Mouse (Mus musculus): ENCODE results near the gene Cnbd2. TPM values are rescaled to one million over a fixed set of nuclear protein-coding genes. Genes with fewer than 3 reads are reported as not detected.

Gene Cnbd2
- polyA plus RNA-seq, 1 experiment from 2014 or later = 4.5 TPM

GRCm38 (mm10) chr2:156318491-156318890 lies 6.4 kb downstream of the Cnbd2 start:
- no peak for ATAC-seq (replicated peaks; ENCODE audit: low FRiP score)

GRCm38 (mm10) chr2:156321538-156321937 lies 9.4 kb downstream of the Cnbd2 start:
- no peak overlapping the region for H3K4me3 ChIP-seq (ENCODE audit: low read depth, low read length)
- H3K4me1 ChIP-seq (replicated peaks; ENCODE audit: control insufficient read depth, insufficient read depth, low read length) = no peaks in the 10 kb centered on the region
- ATAC-seq (replicated peaks; ENCODE audit: low FRiP score) (no peak), DNase-seq (ENCODE audit: low spot score) (no peak)
- WGBS = 87% methylated on average over 6 of the region's 6 CpGs
- H3K9me3 ChIP-seq (ENCODE audit: control insufficient read depth, low read length) = no peaks in the 10 kb centered on the region
- H3K27ac ChIP-seq (ENCODE audit: low read depth, low read length) = no peak overlapping the region
- no peak overlapping the region for H3K4me2 ChIP-seq (ENCODE audit: low read depth, low read length, severe bottlenecking)
- no peak overlapping the region for H3K9ac ChIP-seq (ENCODE audit: low read length)
- no peaks in the 10 kb centered on the region for H3K27me3 ChIP-seq (ENCODE audit: control insufficient read depth, insufficient read depth, low read length)
- H3K36me3 ChIP-seq (ENCODE audit: control insufficient read depth, insufficient read depth, low read length) = no peaks in the 10 kb centered on the region

More at GRCm38 (mm10) chr2:156318491-156318890, 6.4 kb downstream of the Cnbd2 start:
- Histone ChIP-seq H3K27me3 (ENCODE audit: control insufficient read depth, insufficient read depth, low read length) (no peaks in the 10 kb centered on the region), H3K4me1 (replicated peaks; ENCODE audit: control insufficient read depth, insufficient read depth, low read length) (no peaks in the 10 kb centered on the region), H3K9me3 (ENCODE audit: control insufficient read depth, low read length) (no peaks in the 10 kb centered on the region), H3K4me2 (ENCODE audit: low read depth, low read length, severe bottlenecking) (no peak overlapping the region), H3K36me3 (ENCODE audit: control insufficient read depth, insufficient read depth, low read length) (no peaks in the 10 kb centered on the region), H3K4me3 (ENCODE audit: low read depth, low read length) (no peak overlapping the region), H3K9ac (ENCODE audit: low read length) (no peak overlapping the region), H3K27ac (ENCODE audit: low read depth, low read length) (no peak overlapping the region)
- DNase-seq (ENCODE audit: low spot score) = no peak

DNA sequence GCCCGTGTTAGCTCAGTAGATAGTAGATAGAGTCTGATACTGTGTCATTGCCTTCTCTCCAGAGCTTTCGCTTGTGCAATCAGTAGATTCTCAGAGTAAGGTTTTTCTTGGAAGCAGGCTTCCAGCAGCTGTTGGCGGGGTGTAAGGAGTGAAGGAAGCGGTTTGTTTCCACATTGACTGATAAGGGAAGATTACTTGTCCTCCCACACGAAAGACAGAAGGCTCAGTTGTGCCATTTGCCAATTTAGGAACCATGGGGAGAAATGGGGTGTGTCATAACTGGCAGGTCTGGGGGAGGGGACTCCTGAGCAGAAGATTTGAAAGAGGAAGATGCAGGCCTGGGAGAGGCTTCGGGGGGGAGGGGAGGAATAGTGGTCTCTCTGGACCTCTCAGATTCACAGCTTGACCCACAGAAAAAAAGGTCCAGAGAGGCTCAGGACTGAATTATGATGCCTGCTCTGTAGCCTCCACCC lies 12.1 kb downstream of the Cnbd2 start:
- no peak overlapping the region for H3K27ac ChIP-seq (ENCODE audit: low read depth, low read length)
- no peak for ATAC-seq (replicated peaks; ENCODE audit: low FRiP score)
- whole genome bisulfite sequencing = 71% methylated on average over 6 of the region's 6 CpGs

DNA sequence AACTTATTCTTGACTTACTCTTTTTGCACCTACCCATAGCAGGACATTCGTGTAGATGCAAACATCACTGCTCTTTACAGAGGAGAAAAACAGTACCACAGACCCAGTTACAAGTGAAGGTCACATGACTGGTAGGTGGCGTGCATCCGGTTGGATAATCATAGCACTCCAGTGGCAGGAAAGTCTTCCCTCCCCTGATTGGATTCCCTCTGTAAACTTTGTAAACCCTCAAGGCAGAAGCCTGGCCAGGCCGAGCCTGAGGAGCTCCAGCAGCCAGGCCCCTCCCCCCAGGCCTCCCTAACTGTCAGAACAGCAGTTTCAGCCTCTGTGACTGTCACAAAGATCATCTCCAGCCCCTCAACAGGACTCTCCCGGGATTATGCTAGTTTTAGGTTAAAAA lies 12.6 kb downstream of the Cnbd2 start:
- no peaks in the 10 kb centered on the region for H3K4me1 ChIP-seq (replicated peaks; ENCODE audit: control insufficient read depth, insufficient read depth, low read length)
- no peaks in the 10 kb centered on the region for H3K27me3 ChIP-seq (ENCODE audit: control insufficient read depth, insufficient read depth, low read length)
- no peak overlapping the region for H3K27ac ChIP-seq (ENCODE audit: low read depth, low read length)
- no peaks in the 10 kb centered on the region for H3K9me3 ChIP-seq (ENCODE audit: control insufficient read depth, low read length)
- ATAC-seq (replicated peaks; ENCODE audit: low FRiP score) (no peak), DNase-seq (ENCODE audit: low spot score) (no peak)
- H3K4me2 ChIP-seq (ENCODE audit: low read depth, low read length, severe bottlenecking) = no peak overlapping the region
- 49% methylated on average over 5 of the region's 5 CpGs for WGBS
- H3K4me3 ChIP-seq (ENCODE audit: low read depth, low read length) = no peak overlapping the region
- H3K9ac ChIP-seq (ENCODE audit: low read length) = no peak overlapping the region
- H3K36me3 ChIP-seq (ENCODE audit: control insufficient read depth, insufficient read depth, low read length) = no peaks in the 10 kb centered on the region

More for the DNA sequence above, 12.1 kb downstream of the Cnbd2 start:
- no peak overlapping the region for H3K9ac ChIP-seq (ENCODE audit: low read length)
- no peaks in the 10 kb centered on the region for H3K9me3 ChIP-seq (ENCODE audit: control insufficient read depth, low read length)
- DNase-seq (ENCODE audit: low spot score) = no peak
- no peaks in the 10 kb centered on the region for H3K36me3 ChIP-seq (ENCODE audit: control insufficient read depth, insufficient read depth, low read length)
- H3K4me3 ChIP-seq (ENCODE audit: low read depth, low read length) = no peak overlapping the region
- H3K4me2 ChIP-seq (ENCODE audit: low read depth, low read length, severe bottlenecking) = no peak overlapping the region
- no peaks in the 10 kb centered on the region for H3K27me3 ChIP-seq (ENCODE audit: control insufficient read depth, insufficient read depth, low read length)
- H3K4me1 ChIP-seq (replicated peaks; ENCODE audit: control insufficient read depth, insufficient read depth, low read length) = no peaks in the 10 kb centered on the region

DNA sequence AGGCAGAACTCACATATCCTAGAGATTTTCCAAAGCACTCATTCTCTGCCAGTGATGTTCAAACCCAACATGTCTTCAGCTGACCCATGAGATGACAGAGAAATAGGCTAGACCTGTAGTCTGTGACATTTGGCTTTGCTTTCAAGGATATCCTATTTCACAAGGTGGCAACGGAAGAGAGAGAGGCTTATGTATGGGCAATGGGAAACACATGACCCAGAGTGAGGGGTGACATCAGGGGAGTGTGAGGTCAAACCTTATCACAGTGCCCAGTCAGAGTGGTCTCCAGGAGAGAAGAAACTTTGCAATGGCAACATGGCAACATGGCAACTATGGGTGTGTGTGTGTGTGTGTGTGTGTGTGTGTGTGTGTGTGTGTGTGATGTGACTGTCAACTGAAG lies 18.6 kb downstream of the Cnbd2 start:
- 91% methylated on average over 1 of the region's 1 CpGs for WGBS
- Histone ChIP-seq H3K27ac (ENCODE audit: low read depth, low read length) (no peak overlapping the region), H3K36me3 (ENCODE audit: control insufficient read depth, insufficient read depth, low read length) (no peaks in the 10 kb centered on the region), H3K9me3 (ENCODE audit: control insufficient read depth, low read length) (no peaks in the 10 kb centered on the region), H3K27me3 (ENCODE audit: control insufficient read depth, insufficient read depth, low read length) (no peaks in the 10 kb centered on the region), H3K4me1 (replicated peaks; ENCODE audit: control insufficient read depth, insufficient read depth, low read length) (no peaks in the 10 kb centered on the region), H3K9ac (ENCODE audit: low read length) (no peak overlapping the region), H3K4me2 (ENCODE audit: low read depth, low read length, severe bottlenecking) (no peak overlapping the region), H3K4me3 (ENCODE audit: low read depth, low read length) (no peak overlapping the region)
- no peak for DNase-seq (ENCODE audit: low spot score)
- no peak for ATAC-seq (replicated peaks; ENCODE audit: low FRiP score)

DNA sequence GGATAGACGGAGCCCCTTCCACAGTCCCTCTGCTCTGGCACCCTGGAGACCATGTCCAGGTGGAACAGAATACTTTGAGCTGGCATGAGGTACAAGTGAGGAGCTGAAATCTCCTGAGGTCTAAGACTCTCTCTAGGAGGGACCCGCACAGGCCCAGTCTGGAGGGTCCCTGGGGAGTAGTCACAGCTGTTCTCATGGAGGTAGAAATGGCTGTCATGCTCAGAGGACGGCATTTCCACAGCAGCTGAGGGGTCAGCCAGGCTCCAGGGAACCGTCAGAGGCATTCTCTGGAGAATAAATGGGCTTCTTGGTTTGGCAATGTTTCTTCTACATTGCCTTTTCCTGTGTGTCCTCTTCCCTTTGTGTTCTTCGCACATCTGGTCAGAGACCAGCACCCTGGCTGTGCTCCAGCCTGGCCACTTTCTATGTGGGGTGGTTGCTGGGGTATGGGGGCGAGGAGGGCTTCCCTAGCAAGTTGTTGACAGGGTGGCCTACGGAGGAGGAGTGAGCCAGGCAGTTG lies 19.4 kb downstream of the Cnbd2 start:
- Histone ChIP-seq H3K4me3 (ENCODE audit: low read depth, low read length) (no peak overlapping the region), H3K4me2 (ENCODE audit: low read depth, low read length, severe bottlenecking) (no peak overlapping the region), H3K4me1 (replicated peaks; ENCODE audit: control insufficient read depth, insufficient read depth, low read length) (no peaks in the 10 kb centered on the region), H3K9ac (ENCODE audit: low read length) (no peak overlapping the region), H3K27me3 (ENCODE audit: control insufficient read depth, insufficient read depth, low read length) (no peaks in the 10 kb centered on the region), H3K36me3 (ENCODE audit: control insufficient read depth, insufficient read depth, low read length) (no peaks in the 10 kb centered on the region), H3K27ac (ENCODE audit: low read depth, low read length) (no peak overlapping the region), H3K9me3 (ENCODE audit: control insufficient read depth, low read length) (no peaks in the 10 kb centered on the region)
- DNase-seq (ENCODE audit: low spot score) (no peak), ATAC-seq (replicated peaks; ENCODE audit: low FRiP score) (no peak)
- WGBS = 88% methylated on average over 7 of the region's 7 CpGs

GRCm38 (mm10) chr2:156340078-156340477 lies 28.0 kb downstream of the Cnbd2 start:
- no peak for ATAC-seq (replicated peaks; ENCODE audit: low FRiP score)
- H3K36me3 ChIP-seq (ENCODE audit: control insufficient read depth, insufficient read depth, low read length) = no peaks in the 10 kb centered on the region
- H3K4me1 ChIP-seq (replicated peaks; ENCODE audit: control insufficient read depth, insufficient read depth, low read length) = no peaks in the 10 kb centered on the region
- no peak for DNase-seq (ENCODE audit: low spot score)
- WGBS = 88% methylated on average over 4 of the region's 4 CpGs
- no peaks in the 10 kb centered on the region for H3K27me3 ChIP-seq (ENCODE audit: control insufficient read depth, insufficient read depth, low read length)
- H3K27ac ChIP-seq (ENCODE audit: low read depth, low read length) = no peak overlapping the region
- no peak overlapping the region for H3K4me3 ChIP-seq (ENCODE audit: low read depth, low read length)
- H3K4me2 ChIP-seq (ENCODE audit: low read depth, low read length, severe bottlenecking) = no peak overlapping the region
- H3K9me3 ChIP-seq (ENCODE audit: control insufficient read depth, low read length) = no peaks in the 10 kb centered on the region
- H3K9ac ChIP-seq (ENCODE audit: low read length) = no peak overlapping the region

GRCm38 (mm10) chr2:156344775-156345532 lies 32.9 kb downstream of the Cnbd2 start:
- ATAC-seq (replicated peaks; ENCODE audit: low FRiP score) = no peak
- H3K9ac ChIP-seq (ENCODE audit: low read length) = no peak overlapping the region
- H3K4me3 ChIP-seq (ENCODE audit: low read depth, low read length) = no peak overlapping the region
- DNase-seq (ENCODE audit: low spot score) = no peak
- WGBS = 58% methylated on average over 12 of the region's 12 CpGs
- no peak overlapping the region for H3K4me2 ChIP-seq (ENCODE audit: low read depth, low read length, severe bottlenecking)
- H3K9me3 ChIP-seq (ENCODE audit: control insufficient read depth, low read length) = no peaks in the 10 kb centered on the region
- H3K27ac ChIP-seq (ENCODE audit: low read depth, low read length) = no peak overlapping the region
- H3K4me1 ChIP-seq (replicated peaks; ENCODE audit: control insufficient read depth, insufficient read depth, low read length) = no peaks in the 10 kb centered on the region
- no peaks in the 10 kb centered on the region for H3K27me3 ChIP-seq (ENCODE audit: control insufficient read depth, insufficient read depth, low read length)
- H3K36me3 ChIP-seq (ENCODE audit: control insufficient read depth, insufficient read depth, low read length) = no peaks in the 10 kb centered on the region

DNA sequence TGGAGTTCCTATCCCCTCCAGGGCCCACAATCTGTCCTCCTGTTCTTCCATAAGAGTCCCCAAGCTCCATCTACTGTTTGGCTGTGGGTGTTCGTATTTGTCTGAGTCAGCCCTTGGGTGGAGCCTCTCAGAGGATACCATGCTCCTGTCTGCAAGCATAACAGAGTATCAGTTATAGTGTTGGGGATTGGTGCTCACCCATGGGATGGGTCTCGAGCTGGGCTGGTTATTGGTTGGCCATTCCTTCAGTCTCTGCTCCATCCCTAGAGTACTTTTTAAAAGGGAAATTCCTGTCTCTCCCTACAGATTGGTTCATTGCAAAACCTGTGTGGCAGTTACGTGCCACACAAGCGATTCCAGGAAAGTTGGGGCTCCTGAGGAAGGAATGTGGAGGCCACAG lies 36.7 kb downstream of the Cnbd2 start:
- H3K27me3 ChIP-seq (ENCODE audit: control insufficient read depth, insufficient read depth, low read length) = no peaks in the 10 kb centered on the region
- no peaks in the 10 kb centered on the region for H3K9me3 ChIP-seq (ENCODE audit: control insufficient read depth, low read length)
- DNase-seq (ENCODE audit: low spot score) (no peak), ATAC-seq (replicated peaks; ENCODE audit: low FRiP score) (no peak)
- H3K4me3 ChIP-seq (ENCODE audit: low read depth, low read length) = no peak overlapping the region
- no peaks in the 10 kb centered on the region for H3K4me1 ChIP-seq (replicated peaks; ENCODE audit: control insufficient read depth, insufficient read depth, low read length)
- H3K27ac ChIP-seq (ENCODE audit: low read depth, low read length) = no peak overlapping the region
- H3K4me2 ChIP-seq (ENCODE audit: low read depth, low read length, severe bottlenecking) = no peak overlapping the region
- 86% methylated on average over 4 of the region's 4 CpGs for WGBS
- H3K9ac ChIP-seq (ENCODE audit: low read length) = no peak overlapping the region
- H3K36me3 ChIP-seq (ENCODE audit: control insufficient read depth, insufficient read depth, low read length) = no peaks in the 10 kb centered on the region
